Mouse (Mus musculus) small intestine, adult 2 months (tissue): ENCODE measurements around the gene Lgr5.

ENCODE experiments used
- CTCF ChIP-seq: fragments of 200-500 bp; IDR thresholded peaks from 2 replicates; pipeline ENCODE4 v1.5.1; 2012; ENCODE audit warnings: low read depth, mild to moderate bottlenecking, control low read depth, inconsistent platforms, low read length, moderate library complexity, mixed read lengths; ENCODE audit not compliant: insufficient replicate concordance, insufficient read length; ENCODE audit errors: extremely low read depth
- POLR2A ChIP-seq: fragments of 200-500 bp; IDR thresholded peaks from 2 replicates; pipeline ENCODE4 v1.6.1; 2012; ENCODE audit warnings: low read depth, mild to moderate bottlenecking, control low read depth, inconsistent platforms, low read length, moderate library complexity

DNA sequence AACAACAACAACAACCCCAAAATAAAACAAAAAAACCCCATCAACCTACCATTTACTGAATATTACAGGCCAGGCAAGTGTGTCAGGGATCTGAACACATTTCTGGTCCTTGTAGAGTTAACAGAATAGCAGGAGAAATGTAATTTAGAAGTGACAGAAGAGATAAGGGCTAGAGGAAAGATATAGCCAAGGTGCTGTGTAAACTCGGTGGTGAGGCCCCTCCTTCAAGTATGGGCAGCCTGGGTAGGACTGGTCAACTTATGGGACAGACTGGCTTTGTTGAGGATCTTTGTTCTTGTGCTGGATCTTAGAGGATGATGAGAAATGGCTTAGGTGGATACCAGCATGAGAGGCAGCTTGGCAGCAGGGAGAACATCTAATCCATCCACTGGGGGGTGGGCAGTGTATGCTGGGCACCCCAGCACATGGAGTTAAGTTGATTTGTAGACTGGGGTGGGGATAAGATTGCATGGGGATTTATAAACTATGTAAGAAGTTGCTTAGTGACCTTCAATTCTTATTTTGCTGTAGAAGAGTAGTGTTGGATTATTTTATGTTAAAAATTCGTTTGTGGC, 32.3 kb downstream of the Lgr5 start:
- TF ChIP-seq POLR2A = no peak
- no peak for TF ChIP-seq CTCF
